ENCODE assay signal across 8 mouse cellular contexts in genomic region chr5:100158791-100159637, GRCm38 (mm10). TPM values are rescaled to one million over a fixed set of nuclear protein-coding genes. Genes with fewer than 3 reads are reported as not detected.
A peak's percentile ranks its signal among the peaks of the same experiment; 100 is the strongest.
DNase-seq lines count a peak whose midpoint lies in the region; ATAC-seq and TF ChIP-seq lines count a peak whose summit lies in the region.

No protein-coding gene starts in this region.

- no peaks in the 10 kb centered on the region for H3K9me3 ChIP-seq in E14TG2a.4 (ENCODE audit: low read length)
- no peaks in the 10 kb centered on the region for H3K9me3 ChIP-seq in embryonic facial prominence, embryonic 11.5 days (replicated peaks; ENCODE audit: control insufficient read depth, low read length)
- no peaks in the 10 kb centered on the region for H3K9me3 ChIP-seq in heart, postnatal 0 days (replicated peaks; ENCODE audit: control insufficient read depth, low read length)
- H3K9me3 ChIP-seq in lung, embryonic 16.5 days (ENCODE audit: control insufficient read depth, low read length): no peaks in the 10 kb centered on the region

- peak overlapping the region; percentile 82 for H3K4me3 ChIP-seq in E14TG2a.4 (replicated peaks; ENCODE audit: low read length)
- H3K4me3 ChIP-seq in embryonic facial prominence, embryonic 11.5 days (ENCODE audit: low read depth, low read length): peak overlapping the region; percentile 72
- peak overlapping the region; percentile 93 for H3K4me3 ChIP-seq in heart, postnatal 0 days (ENCODE audit: low read depth, low read length)
- peak overlapping the region; percentile 73 for H3K4me3 ChIP-seq in lung, embryonic 16.5 days (ENCODE audit: low read length)

- H3K9ac ChIP-seq in embryonic facial prominence, embryonic 11.5 days (replicated peaks; ENCODE audit: low read length): peak overlapping the region; percentile 68
- H3K9ac ChIP-seq in heart, postnatal 0 days (replicated peaks; ENCODE audit: low read depth, low read length): peak overlapping the region; percentile 69
- H3K9ac ChIP-seq in lung, embryonic 16.5 days (ENCODE audit: low read length): peak overlapping the region; percentile 75

- H3K27ac ChIP-seq in embryonic facial prominence, embryonic 11.5 days (replicated peaks; ENCODE audit: low read depth, low read length): no peak overlapping the region
- no peak overlapping the region for H3K27ac ChIP-seq in heart, postnatal 0 days (ENCODE audit: low read depth)
- no peak overlapping the region for H3K27ac ChIP-seq in lung, embryonic 16.5 days (ENCODE audit: low read length)

- under 1% methylated on average over 76 of the region's 101 CpGs for WGBS in embryonic facial prominence, embryonic 11.5 days
- 2% methylated on average over 43 of the region's 101 CpGs for WGBS in heart, postnatal 0 days
- under 1% methylated on average over 39 of the region's 101 CpGs for WGBS in lung, embryonic 16.5 days

- ATAC-seq in embryonic facial prominence, embryonic 11.5 days (replicated peaks; ENCODE audit: insufficient number of reproducible peaks, low FRiP score, low TSS enrichment, low read depth): peak; percentile 65
- ATAC-seq in heart, postnatal 0 days (ENCODE audit: insufficient read depth, low read depth): peak; percentile 51; the same call in 1 of the 2 replicates
- ATAC-seq in lung, embryonic 16.5 days (ENCODE audit: low read depth): peak; percentile 62

- no peaks in the 10 kb centered on the region for H3K36me3 ChIP-seq in E14TG2a.4 (ENCODE audit: insufficient read depth, low read length)
- H3K36me3 ChIP-seq in embryonic facial prominence, embryonic 11.5 days (replicated peaks; ENCODE audit: control insufficient read depth, insufficient read depth, low read depth, low read length): no peaks in the 10 kb centered on the region
- H3K36me3 ChIP-seq in heart, postnatal 0 days (replicated peaks; ENCODE audit: control insufficient read depth, insufficient read depth, low read length): no peaks in the 10 kb centered on the region
- no peaks in the 10 kb centered on the region for H3K36me3 ChIP-seq in lung, embryonic 16.5 days (ENCODE audit: control insufficient read depth, insufficient read depth, low read length)

- DNase-seq in adrenal gland, adult 2 months: peak; percentile 71
- DNase-seq in embryonic facial prominence, embryonic 11.5 days (ENCODE audit: low spot score): peak; percentile 46
- DNase-seq in heart, postnatal 0 days (ENCODE audit: low spot score): no peak
- peak; percentile 46 to 65 for DNase-seq in kidney, postnatal 36 days
- DNase-seq in retina, postnatal 7 days (ENCODE audit: low read depth, low spot score): peak; percentile 37
- DNase-seq in natural killer cell, adult 2 months (ENCODE audit: low spot score in 2 of 2): no peak

- peaks cover 76% of the 10 kb centered on the region for H3K27me3 ChIP-seq in E14TG2a.4 (ENCODE audit: insufficient read depth, low read length)
- peaks cover 19% of the 10 kb centered on the region for H3K27me3 ChIP-seq in embryonic facial prominence, embryonic 11.5 days (ENCODE audit: control insufficient read depth, insufficient read depth, low read length)
- H3K27me3 ChIP-seq in heart, postnatal 0 days (ENCODE audit: control insufficient read depth, insufficient read depth, low read length): 0 out of 2 replicates have a peak, but pooled peaks cover 17% of the 10 kb centered on the region
- peaks cover 14% of the 10 kb centered on the region for H3K27me3 ChIP-seq in lung, embryonic 16.5 days (ENCODE audit: control insufficient read depth, insufficient read depth, low read depth, low read length)

- H3K4me2 ChIP-seq in embryonic facial prominence, embryonic 11.5 days (ENCODE audit: low read depth, low read length): peak overlapping the region; percentile 100
- H3K4me2 ChIP-seq in heart, postnatal 0 days (ENCODE audit: low read depth, low read length): peak overlapping the region; percentile 97
- H3K4me2 ChIP-seq in lung, embryonic 16.5 days (ENCODE audit: low read depth, low read length): peak overlapping the region; percentile 99

- H3K4me1 ChIP-seq in E14TG2a.4 (replicated peaks; ENCODE audit: low read depth, low read length): peaks cover 21% of the 10 kb centered on the region
- H3K4me1 ChIP-seq in embryonic facial prominence, embryonic 11.5 days (ENCODE audit: control insufficient read depth, insufficient read depth, low read length): no peaks in the 10 kb centered on the region; the same call in 1 of the 2 replicates
- 0 out of 2 replicates have a peak, but pooled peaks cover 5% of the 10 kb centered on the region for H3K4me1 ChIP-seq in heart, postnatal 0 days (ENCODE audit: control insufficient read depth, insufficient read depth)
- no peaks in the 10 kb centered on the region; the same call in none of the 2 replicates for H3K4me1 ChIP-seq in lung, embryonic 16.5 days (replicated peaks; ENCODE audit: control insufficient read depth, insufficient read depth, low read length)

- TF ChIP-seq EP300 in heart, postnatal 0 days (IDR thresholded peaks at IDR 0.05; ENCODE audit: low read depth): no peak

- no peak for TF ChIP-seq CTCF in E14TG2a.4 (conservative IDR thresholded peaks at IDR 0.05; ENCODE audit: low read length)
- TF ChIP-seq CTCF in heart, postnatal 0 days (IDR thresholded peaks at IDR 0.05; ENCODE audit: low read depth): no peak

RNA-seq across cellular contexts. Expression of gene Tmem150c, which starts 0.6 kb away (rescaled TPM):
- 10 to 100 TPM in 1 of 2 experiments, 1 to 10 TPM in 1; 9.3 to 19.0 TPM for total RNA-seq in adrenal gland, adult 2 months (2021)
- polyA plus RNA-seq in adrenal gland, adult 2 months (2012; rRNA removed): 1.3 and 1.9 TPM in 2 replicates
- polyA plus RNA-seq in embryonic facial prominence, embryonic 11.5 days (2014; fragmentation: Nextera tagmentation; extraction: Ambion mirVana): 1.3 and 1.6 TPM in 2 replicates
- total RNA-seq in heart, postnatal 0 days (2014; rRNA removed; ENCODE audit: low replicate concordance): 0.27 and 0.31 TPM in 2 replicates
- polyA plus RNA-seq in heart, postnatal 0 days (2015; fragmentation: Nextera tagmentation; extraction: Ambion mirVana): 0.44 and 0.98 TPM in 2 replicates
- polyA plus RNA-seq in lung, embryonic 16.5 days (2015; fragmentation: Nextera tagmentation; extraction: Ambion mirVana): 9.4 and 10.1 TPM in 2 replicates

Comparison
In these comparisons a context has a peak if more than half of its experiments do, and no peak if none do; other contexts are left out.
1. DNase-seq: peak in adrenal gland, adult 2 months (single experiment), embryonic facial prominence, embryonic 11.5 days (single experiment), kidney, postnatal 36 days (2 of 2) and retina, postnatal 7 days (single experiment); none in heart, postnatal 0 days (single experiment) and natural killer cell, adult 2 months (0 of 2).
2. Peak in every context shown above with its lines, with median percentiles within 50 percentile points of each other: H3K4me3 ChIP-seq, ATAC-seq, H3K4me2 ChIP-seq and H3K9ac ChIP-seq.